Mouse (Mus musculus) B cell, adult (primary cell): ENCODE results near the gene Hist1h2bc. TPM values are rescaled to one million over a fixed set of nuclear protein-coding genes. Genes with fewer than 3 reads are reported as not detected.

Experiments
- total RNA-seq: library from RNA; stranded (reverse); gene quantifications from 4 replicates; pipeline ENCODE4 v1.2.4, GENCODE M21; 2023; ENCODE audit not compliant: inconsistent age

Gene Hist1h2bc
- total RNA-seq: 19.7 to 31.0 TPM (median 21.7 TPM) in 4 replicates

GRCm38 (mm10) chr13:23683755-23684281, at the start of gene Hist1h2bc, which contains the start of gene Hist1h2ac:
Gene Hist1h2bc, plus strand, starts transcription at chr13:23684199.
Gene Hist1h2ac, minus strand, starts transcription at chr13:23683948.

GRCm38 (mm10) chr13:23695514-23695913, 11.5 kb downstream of the Hist1h2bc start, which contains the start of gene Hist1h1t:
Gene Hist1h1t, plus strand, starts transcription at chr13:23695814.

GRCm38 (mm10) chr13:23698300-23698693, 14.3 kb downstream of the Hist1h2bc start, which contains the start of gene Hist1h4c:
Gene Hist1h4c, minus strand, starts transcription at chr13:23698454.

GRCm38 (mm10) chr13:23710374-23711089, 26.5 kb downstream of the Hist1h2bc start, which contains the start of gene Hfe:
Gene Hfe, minus strand, starts transcription at chr13:23710854.

GRCm38 (mm10) chr13:23738677-23739068, 54.7 kb downstream of the Hist1h2bc start, which contains the start of gene Hist1h1c:
Gene Hist1h1c, plus strand, starts transcription at chr13:23738808.

Other genes starting within 250 kb of the Hist1h2bc start
- not detected in 4 replicates for gene Btn1a1, start 218.3 kb upstream of the Hist1h2bc start, total RNA-seq
- 0.61 to 1.7 TPM (median 1.6 TPM) in 3 of 4 replicates, not detected in the other for gene Btn2a2, start 195.3 kb upstream of the Hist1h2bc start, total RNA-seq
- gene Hist1h4h, start 153.1 kb upstream of the Hist1h2bc start, total RNA-seq: 380 to 493 TPM (median 419 TPM) in 4 replicates
- gene Hist1h2af, start 150.3 kb upstream of the Hist1h2bc start, total RNA-seq: 18.4 to 42.2 TPM (median 32.0 TPM) in 4 replicates
- gene Hist1h3g, start 148.8 kb upstream of the Hist1h2bc start, total RNA-seq: 5.1 to 15.0 TPM (median 8.0 TPM) in 4 replicates
- gene Hist1h2bh, start 140.8 kb upstream of the Hist1h2bc start, total RNA-seq: 11.3 to 16.6 TPM (median 13.7 TPM) in 4 replicates
- gene Hist1h3f, start 140.1 kb upstream of the Hist1h2bc start, total RNA-seq: 123 to 144 TPM (median 124 TPM) in 4 replicates
- 90.4 to 98.1 TPM (median 92.8 TPM) in 4 replicates for gene Hist1h4f, start 132.6 kb upstream of the Hist1h2bc start, total RNA-seq
- gene Hist1h1d, start 130.9 kb upstream of the Hist1h2bc start, total RNA-seq: 25.4 to 29.9 TPM (median 27.1 TPM) in 4 replicates
- 304 to 393 TPM (median 327 TPM) in 4 replicates for gene Hist1h3e, start 121.8 kb upstream of the Hist1h2bc start, total RNA-seq
- gene Hist1h2ae, start 113.0 kb upstream of the Hist1h2bc start, total RNA-seq: 14.4 to 36.0 TPM (median 25.7 TPM) in 4 replicates
- 482 to 521 TPM (median 495 TPM) in 4 replicates for gene Hist1h2bg, start 112.8 kb upstream of the Hist1h2bc start, total RNA-seq
- gene Hist1h2bf, start 110.0 kb upstream of the Hist1h2bc start, total RNA-seq: 216 to 268 TPM (median 252 TPM) in 4 replicates
- 41.9 to 71.0 TPM (median 49.4 TPM) in 4 replicates for gene Hist1h2ad, start 109.8 kb upstream of the Hist1h2bc start, total RNA-seq
- 32.2 to 49.8 TPM (median 35.5 TPM) in 4 replicates for gene Hist1h3d, start 108.4 kb upstream of the Hist1h2bc start, total RNA-seq
- gene Hist1h4d, start 102.6 kb upstream of the Hist1h2bc start, total RNA-seq: 154 to 204 TPM (median 177 TPM) in 4 replicates
- gene Hist1h2be, start 63.1 kb upstream of the Hist1h2bc start, total RNA-seq: 30.3 to 38.2 TPM (median 33.1 TPM) in 4 replicates
- 319 to 416 TPM (median 354 TPM) in 4 replicates for gene Hist1h1e, start 61.6 kb upstream of the Hist1h2bc start, total RNA-seq
- gene Hist1h2ac, start 251 bp upstream of the Hist1h2bc start, total RNA-seq: 10.0 to 14.4 TPM (median 11.1 TPM) in 4 replicates
- gene Hist1h1t, start 11.6 kb downstream of the Hist1h2bc start, total RNA-seq: 0.77 to 1.4 TPM (median 1.1 TPM) in 3 of 4 replicates, not detected in the other
- 186 to 254 TPM (median 213 TPM) in 4 replicates for gene Hist1h4c, start 14.3 kb downstream of the Hist1h2bc start, total RNA-seq
- 0.69 to 2.2 TPM (median 1.4 TPM) in 4 replicates for gene Hfe, start 26.7 kb downstream of the Hist1h2bc start, total RNA-seq
- 908 to 1,217 TPM (median 961 TPM) in 4 replicates for gene Hist1h1c, start 54.6 kb downstream of the Hist1h2bc start, total RNA-seq
- 12.3 to 17.5 TPM (median 15.7 TPM) in 4 replicates for gene Hist1h3c, start 61.4 kb downstream of the Hist1h2bc start, total RNA-seq
- gene Hist1h2bb, start 62.5 kb downstream of the Hist1h2bc start, total RNA-seq: 71.4 to 93.9 TPM (median 80.8 TPM) in 4 replicates
- gene Hist1h2ab, start 66.9 kb downstream of the Hist1h2bc start, total RNA-seq: 70.2 to 102 TPM (median 85.3 TPM) in 4 replicates
- gene Hist1h3b, start 68.1 kb downstream of the Hist1h2bc start, total RNA-seq: 58.2 to 88.1 TPM (median 67.4 TPM) in 4 replicates
- 102 to 129 TPM (median 105 TPM) in 4 replicates for gene Hist1h4b, start 72.8 kb downstream of the Hist1h2bc start, total RNA-seq
- gene Hist1h4a, start 77.0 kb downstream of the Hist1h2bc start, total RNA-seq: 166 to 182 TPM (median 176 TPM) in 4 replicates
- 384 to 431 TPM (median 397 TPM) in 4 replicates for gene Hist1h3a, start 78.2 kb downstream of the Hist1h2bc start, total RNA-seq
- 34.9 to 57.5 TPM (median 37.6 TPM) in 4 replicates for gene Hist1h1a, start 79.5 kb downstream of the Hist1h2bc start, total RNA-seq
- gene Trim38, start 85.7 kb downstream of the Hist1h2bc start, total RNA-seq: not detected in 4 replicates
- not detected in 4 replicates for gene Slc17a2, start 122.8 kb downstream of the Hist1h2bc start, total RNA-seq
- not detected in 4 replicates for gene Slc17a3, start 155.2 kb downstream of the Hist1h2bc start, total RNA-seq
- not detected in 4 replicates for gene Slc17a1, start 183.6 kb downstream of the Hist1h2bc start, total RNA-seq
- gene Slc17a4, start 230.8 kb downstream of the Hist1h2bc start, total RNA-seq: not detected in 4 replicates
- not detected in 4 replicates for gene Hist1h2ba, start 250.0 kb downstream of the Hist1h2bc start, total RNA-seq